Mouse (Mus musculus) G1E (cell line): ENCODE measurements around the gene Axin2. TPM values are rescaled to one million over a fixed set of nuclear protein-coding genes. Genes with fewer than 3 reads are reported as not detected.

Source experiments
- ATAC-seq: 2 replicates; pipeline ENCODE4 v1.8.0; 2016; ENCODE audit warnings: mild to moderate bottlenecking; ENCODE audit not compliant: insufficient number of reproducible peaks, poor library complexity, low FRiP score, severe bottlenecking; ENCODE audit errors: extremely low read depth
- DNase-seq: peaks from one replicate; pipeline ENCODE4 v3.0.0; 2012; ENCODE audit warnings: low spot score
- H3K27me3 ChIP-seq: 2 replicates; pipeline ENCODE4 v1.6.1; 2012; ENCODE audit warnings: mild to moderate bottlenecking, low read length, inconsistent platforms; ENCODE audit not compliant: insufficient read depth
- H3K36me3 ChIP-seq: replicated peaks from 2 replicates; pipeline ENCODE3; 2012; ENCODE audit warnings: mild to moderate bottlenecking, inconsistent platforms
- H3K4me1 ChIP-seq: 2 replicates; pipeline ENCODE4 v1.6.1; 2012; ENCODE audit warnings: low read depth, low read length, inconsistent platforms, mixed read lengths; ENCODE audit not compliant: insufficient read depth
- H3K4me3 ChIP-seq: 2 replicates; pipeline ENCODE4 v1.5.1; 2012; ENCODE audit warnings: low read depth, mild to moderate bottlenecking, inconsistent platforms, low read length, moderate library complexity, mixed read lengths
- H3K9me3 ChIP-seq: replicated peaks from 2 replicates; pipeline ENCODE4 v1.6.1; 2012; ENCODE audit warnings: inconsistent platforms
- CTCF ChIP-seq: IDR thresholded peaks from 2 replicates; pipeline ENCODE4 v1.5.1; 2012; ENCODE audit warnings: low read depth, low read length, inconsistent platforms, mixed read lengths
- GATA1 ChIP-seq: IDR thresholded peaks from 2 replicates; pipeline ENCODE4 v1.6.1; 2012; ENCODE audit warnings: borderline replicate concordance, low read length, inconsistent platforms, mixed read lengths
- GATA2 ChIP-seq: IDR thresholded peaks from 2 replicates; pipeline ENCODE4 v1.6.1; 2012; ENCODE audit warnings: low read depth, low read length, inconsistent platforms, borderline replicate concordance
- POLR2AphosphoS5 ChIP-seq: IDR thresholded peaks from 2 replicates; pipeline ENCODE4 v1.6.1; 2012; ENCODE audit warnings: low read depth, low read length, inconsistent platforms; ENCODE audit not compliant: insufficient replicate concordance
- TAL1 ChIP-seq: conservative IDR thresholded peaks from 2 replicates; pipeline ENCODE4 v1.6.1; 2012; ENCODE audit warnings: low read depth, low read length, inconsistent platforms, mixed read lengths
- polyA plus RNA-seq: library from polyadenylated mRNA; stranded (reverse); fragments of >175 nt; gene quantifications from 2 replicates; pipeline ENCODE4 v1.2.3, GENCODE M21; 2012
- total RNA-seq, 2 experiments: library from RNA; stranded (forward) in 1 of 2; stranded (reverse) in 1 of 2; fragments of 200-1000 nt in 1 of 2; fragments of >200 nt in 1 of 2; fragmentation: Nextera tagmentation in 1 of 2; gene quantifications; 2 replicates each; pipeline ENCODE4 v1.2.3; 2014 to 2017

The Axin2 gene
- total and polyA plus RNA-seq, 3 experiments = not detected

- H3K9me3 ChIP-seq = peaks cover 88% of the 10 kb centered on the region
- no peaks in the 10 kb centered on the region for H3K36me3 ChIP-seq
- DNase-seq = no peak
- ATAC-seq = no peak
- H3K4me1 ChIP-seq = no peaks in the 10 kb centered on the region
- H3K27me3 ChIP-seq = no peaks in the 10 kb centered on the region
- TF ChIP-seq POLR2AphosphoS5 (no peak), CTCF (no peak)
- no peak overlapping the region for H3K4me3 ChIP-seq
Observed at GRCm38 (mm10) chr11:108912174-108912573, 8.0 kb upstream of the Axin2 start.

GRCm38 (mm10) chr11:108917422-108918324 is 2.5 kb upstream of the Axin2 start:
- H3K9me3 ChIP-seq = peaks cover 91% of the 10 kb centered on the region
- DNase-seq (no peak), ATAC-seq (no peak)
- H3K27me3 ChIP-seq = no peaks in the 10 kb centered on the region
- no peak overlapping the region for H3K4me3 ChIP-seq
- TF ChIP-seq GATA1 (no peak), TAL1 (no peak), CTCF (no peak), GATA2 (no peak), POLR2AphosphoS5 (no peak)
- H3K36me3 ChIP-seq = no peaks in the 10 kb centered on the region
- no peaks in the 10 kb centered on the region for H3K4me1 ChIP-seq

GRCm38 (mm10) chr11:108920636-108921505 is 722 bp downstream of the Axin2 start:
- Histone ChIP-seq H3K36me3 (no peaks in the 10 kb centered on the region), H3K4me3 (no peak overlapping the region; the same call in 1 of the 2 replicates), H3K4me1 (no peaks in the 10 kb centered on the region), H3K9me3 (peaks cover 94% of the 10 kb centered on the region), H3K27me3 (no peaks in the 10 kb centered on the region)
- TF ChIP-seq CTCF = no peak
- no peak for TF ChIP-seq POLR2AphosphoS5
- no peak for TF ChIP-seq TAL1
- TF ChIP-seq GATA2 = no peak
- TF ChIP-seq GATA1 = no peak
- ATAC-seq (no peak), DNase-seq (no peak)

- Histone ChIP-seq H3K27me3 (no peaks in the 10 kb centered on the region), H3K4me1 (no peaks in the 10 kb centered on the region), H3K4me3 (no peak overlapping the region; the same call in 1 of the 2 replicates), H3K36me3 (no peaks in the 10 kb centered on the region), H3K9me3 (peaks cover 92% of the 10 kb centered on the region)
- no peak for ATAC-seq
- TF ChIP-seq POLR2AphosphoS5 (no peak), TAL1 (no peak), GATA2 (no peak)
- no peak for DNase-seq
Observed at GRCm38 (mm10) chr11:108921506-108922455, 1.6 kb downstream of the Axin2 start.

- no peaks in the 10 kb centered on the region for H3K4me1 ChIP-seq
- peaks cover 92% of the 10 kb centered on the region for H3K9me3 ChIP-seq
- no peak for TF ChIP-seq GATA1
- TF ChIP-seq POLR2AphosphoS5 = no peak
- no peak for TF ChIP-seq CTCF
- TF ChIP-seq GATA2 = no peak
- no peak for TF ChIP-seq TAL1
- no peak for DNase-seq
- no peak overlapping the region for H3K4me3 ChIP-seq
- no peaks in the 10 kb centered on the region for H3K36me3 ChIP-seq
- H3K27me3 ChIP-seq = no peaks in the 10 kb centered on the region
- ATAC-seq = no peak
Observed at GRCm38 (mm10) chr11:108922511-108923187, 2.5 kb downstream of the Axin2 start.
